Mouse (Mus musculus) liver, adult (tissue): Measurements from ENCODE around the gene Ada.

Experiments
- GATA4 ChIP-seq: IDR thresholded peaks from 2 replicates; pipeline ENCODE4 v1.6.1; 2014; ENCODE audit warnings: mild to moderate bottlenecking, low read length; ENCODE audit not compliant: insufficient replicate concordance

Ada gene

GRCm38 (mm10) chr2:163749647-163750611, at the start of gene Ada:
Gene Ada (minus strand): TSS chr2:163750239.
- no peak for TF ChIP-seq GATA4

DNA sequence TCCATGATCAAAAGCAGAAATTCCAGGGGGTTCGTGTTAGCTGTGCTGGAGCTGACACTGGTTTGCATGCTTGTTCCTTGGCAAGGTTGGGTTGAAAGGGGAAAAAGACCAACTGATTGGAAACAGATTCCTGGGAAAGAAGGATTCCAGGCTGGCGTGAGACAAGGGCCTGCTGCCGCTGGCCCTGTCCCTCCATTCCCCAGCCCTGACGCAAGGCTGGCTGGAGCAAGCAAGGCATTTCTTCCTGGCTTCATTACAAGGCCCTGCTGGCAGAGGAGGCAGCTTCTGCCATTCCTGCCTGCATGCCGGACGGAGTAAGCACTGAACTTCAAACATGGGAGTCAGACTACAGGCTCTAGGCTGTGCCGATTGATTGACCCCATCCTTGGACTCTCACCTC, 48.4 kb upstream of the Ada start:
- TF ChIP-seq GATA4: no peak

DNA sequence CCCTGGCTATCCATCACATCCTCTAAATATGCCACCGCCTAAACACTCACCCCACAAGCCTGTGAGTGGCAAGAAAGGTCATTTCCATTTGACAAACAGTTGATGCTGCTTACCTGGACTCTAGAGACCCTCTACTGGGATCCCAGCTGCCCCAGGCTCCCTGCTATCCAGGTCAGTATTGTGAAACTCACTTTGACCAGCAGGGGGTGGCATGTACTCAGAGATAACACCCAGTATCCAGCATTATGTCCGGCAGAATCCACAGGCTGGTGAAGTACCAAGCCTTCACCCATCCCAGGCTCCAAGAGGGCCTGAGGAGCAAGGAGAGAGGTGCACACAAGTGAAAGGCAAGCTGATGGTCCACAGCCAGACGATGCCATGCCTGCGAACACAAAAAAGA, 38.4 kb upstream of the Ada start:
- TF ChIP-seq GATA4: no peak

DNA sequence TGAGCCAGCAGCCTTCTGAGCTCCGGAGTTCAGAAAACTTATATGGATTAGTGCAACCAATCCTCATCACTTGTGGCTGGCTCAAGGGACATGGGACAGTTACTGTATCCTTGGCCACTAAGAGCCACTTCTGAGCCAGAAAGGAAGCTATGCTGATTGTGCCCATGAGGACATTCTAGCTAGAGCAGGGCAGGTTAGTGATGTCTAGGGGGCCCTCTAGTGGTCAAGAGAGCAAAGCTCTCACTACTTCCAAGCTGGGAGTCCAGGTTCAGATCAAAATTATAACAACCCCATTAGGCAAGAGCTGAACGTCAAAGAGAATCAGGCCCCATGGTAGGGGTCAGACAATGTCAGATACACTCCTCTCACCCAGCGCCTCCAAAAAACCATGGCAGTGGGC, 37.7 kb upstream of the Ada start:
- TF ChIP-seq GATA4: no peak; the same call in 1 of the 2 replicates

- TF ChIP-seq GATA4: no peak
Measured at GRCm38 (mm10) chr2:163787086-163787485, 37.0 kb upstream of the Ada start.

- TF ChIP-seq GATA4: no peak
Measured at GRCm38 (mm10) chr2:163783901-163784300, 33.9 kb upstream of the Ada start.

DNA sequence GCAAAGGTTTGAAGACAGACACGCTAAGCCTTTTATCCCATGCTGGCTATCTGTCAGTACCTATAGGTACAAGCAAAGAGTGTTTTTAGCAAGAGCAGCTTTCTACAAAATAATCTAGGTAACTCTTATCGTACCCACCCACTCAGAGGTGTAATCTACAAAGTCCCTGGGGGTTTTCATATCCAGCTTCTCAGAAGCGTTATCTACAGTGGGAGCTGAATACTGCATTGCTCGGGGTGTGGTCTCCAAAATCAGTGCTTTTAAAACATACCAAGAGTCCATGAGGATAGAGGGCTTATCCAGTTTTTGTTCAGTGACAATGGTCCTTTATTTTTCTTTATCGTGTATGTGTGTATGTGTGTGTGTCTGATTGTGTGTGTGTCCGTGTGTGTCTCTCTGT, 33.3 kb upstream of the Ada start:
- no peak for TF ChIP-seq GATA4

GRCm38 (mm10) chr2:163778896-163779295, 28.9 kb upstream of the Ada start:
- no peak for TF ChIP-seq GATA4

DNA sequence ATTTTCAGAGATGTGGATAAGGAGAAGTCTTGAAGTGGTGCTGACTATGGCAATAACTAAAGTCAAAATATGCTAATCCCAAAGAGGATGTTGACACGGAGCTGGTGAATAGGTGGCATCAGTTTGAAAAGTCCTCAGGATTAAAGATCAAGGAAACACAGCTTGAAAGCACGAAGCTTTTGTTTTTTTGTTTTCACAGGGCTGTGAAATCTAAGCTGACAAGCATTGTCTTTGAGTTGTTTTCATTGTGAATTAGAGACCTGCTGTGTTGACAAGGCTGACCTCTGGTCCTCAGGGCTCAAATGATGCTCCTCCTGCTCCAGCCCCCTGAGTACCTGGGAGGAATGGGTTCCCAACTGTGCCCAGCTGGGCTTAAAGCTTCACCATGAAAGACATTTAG, 27.0 kb upstream of the Ada start:
- TF ChIP-seq GATA4: no peak

- TF ChIP-seq GATA4: no peak
Measured at GRCm38 (mm10) chr2:163776661-163777060, 26.6 kb upstream of the Ada start.

DNA sequence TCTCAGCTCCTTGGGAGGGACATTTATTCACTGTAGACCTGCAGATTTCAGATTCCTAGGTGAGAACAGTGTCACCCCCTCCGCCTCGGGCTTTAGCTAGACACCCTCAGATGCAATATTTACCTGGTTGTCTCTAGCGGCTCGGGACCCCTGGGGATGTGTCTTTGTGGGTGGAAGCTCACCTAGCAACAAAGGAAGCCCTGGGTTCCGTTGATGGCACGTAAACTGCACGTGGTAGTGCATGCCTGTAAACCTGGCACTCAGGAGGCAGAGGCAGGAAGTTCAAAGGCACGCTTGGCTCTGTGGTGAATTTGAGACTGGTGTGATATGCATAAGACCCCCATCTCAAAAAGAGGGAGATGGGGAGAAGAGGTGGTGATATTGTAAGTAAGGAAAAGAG, 20.7 kb upstream of the Ada start:
- TF ChIP-seq GATA4: no peak

GRCm38 (mm10) chr2:163766890-163767289, 16.9 kb upstream of the Ada start:
- TF ChIP-seq GATA4: no peak

DNA sequence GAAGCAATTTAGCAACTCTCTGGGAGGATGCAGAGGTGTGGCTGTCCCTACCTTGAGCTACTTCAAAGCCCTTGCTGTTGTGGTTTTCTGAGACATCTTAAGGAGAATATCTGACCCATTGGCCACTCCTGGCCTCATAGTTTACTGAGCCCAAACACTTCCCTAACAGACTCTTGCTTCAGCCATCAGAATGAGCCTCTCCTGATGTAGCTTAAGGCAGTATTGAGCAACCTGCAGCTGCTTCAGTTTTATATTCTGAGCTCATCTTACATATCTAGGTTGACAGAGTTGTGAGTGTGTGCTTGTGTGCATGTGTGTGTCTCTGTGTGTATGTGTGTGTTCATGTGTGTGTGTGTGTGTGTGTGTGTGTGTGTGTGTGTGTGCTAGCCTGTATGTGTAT, 16.2 kb upstream of the Ada start:
- no peak for TF ChIP-seq GATA4

- TF ChIP-seq GATA4: no peak
Measured at GRCm38 (mm10) chr2:163761402-163761801, 11.4 kb upstream of the Ada start.

GRCm38 (mm10) chr2:163760589-163760988, 10.6 kb upstream of the Ada start:
- no peak for TF ChIP-seq GATA4

- TF ChIP-seq GATA4: no peak
Measured at GRCm38 (mm10) chr2:163758146-163758545, 8.1 kb upstream of the Ada start.

- TF ChIP-seq GATA4: no peak
Measured at GRCm38 (mm10) chr2:163756723-163757122, 6.7 kb upstream of the Ada start.

- no peak for TF ChIP-seq GATA4
Measured at GRCm38 (mm10) chr2:163754228-163754627, 4.2 kb upstream of the Ada start.
